Mouse (Mus musculus) hindbrain, embryonic 15.5 days (tissue): Measurements from ENCODE around the gene Gm20931. TPM values are rescaled to one million over a fixed set of nuclear protein-coding genes. Genes with fewer than 3 reads are reported as not detected.
"Not testable (repeated sequence)": the region's sequence is repeated elsewhere in the genome, so short reads cannot be mapped to it uniquely, and the experiment has no call there.

ENCODE experiments used
- ATAC-seq: fragments of 200-750 bp; cut with Nextera tagmentation; 2 replicates; pipeline ENCODE4 v1.8.0; 2017; ENCODE audit warnings: low read depth, moderate number of reproducible peaks, moderate TSS enrichment; ENCODE audit not compliant: low FRiP score
- H3K27ac ChIP-seq: fragments of 300-500 bp; sonication (generic); replicated peaks from 2 replicates; pipeline ENCODE4 v1.5.1; 2015; ENCODE audit warnings: mild to moderate bottlenecking, inconsistent platforms
- H3K27me3 ChIP-seq: fragments of 300-500 bp; sonication (generic); 2 replicates; pipeline ENCODE4 v1.6.1; 2015; ENCODE audit warnings: control low read depth, inconsistent platforms
- H3K36me3 ChIP-seq: fragments of 300-500 bp; sonication (generic); 2 replicates; pipeline ENCODE4 v1.6.1; 2015; ENCODE audit warnings: control low read depth, inconsistent platforms
- H3K4me1 ChIP-seq: fragments of 300-500 bp; sonication (generic); replicated peaks from 2 replicates; pipeline ENCODE4 v1.6.1; 2015; ENCODE audit warnings: control low read depth, inconsistent platforms
- H3K4me2 ChIP-seq: fragments of 300-500 bp; sonication (generic); 2 replicates; pipeline ENCODE4 v1.6.1; 2015; ENCODE audit warnings: moderate library complexity, mild to moderate bottlenecking, inconsistent platforms
- H3K4me3 ChIP-seq: fragments of 300-500 bp; sonication (generic); 2 replicates; pipeline ENCODE4 v1.5.1; 2015; ENCODE audit warnings: mild to moderate bottlenecking, inconsistent platforms
- H3K9ac ChIP-seq: fragments of 300-500 bp; sonication (generic); 2 replicates; pipeline ENCODE4 v1.6.1; 2015; ENCODE audit warnings: inconsistent platforms
- H3K9me3 ChIP-seq: fragments of 300-500 bp; sonication (generic); 2 replicates; pipeline ENCODE4 v1.6.1; 2016; ENCODE audit warnings: control low read depth, inconsistent platforms
- WGBS: fragments of 180-500 bp; shearing (Covaris S2); methylation state at CpG from one replicate; pipeline ENCODE4 v1.1.7; 2015; 5-methylcytosine and 5-hydroxymethylcytosine counted together
- polyA plus RNA-seq: library from polyadenylated mRNA; unstranded; fragments of >200 nt; fragmentation: Nextera tagmentation; extraction: Ambion mirVana; gene quantifications from 2 replicates; pipeline ENCODE4 v1.2.1, GENCODE M21; 2015

The Gm20931 gene
- polyA plus RNA-seq = not detected in 2 replicates

GRCm38 (mm10) chrY:55213420-55213819 is at the start of gene Gm20931:
TSS of gene Gm20931 (plus strand) at chrY:55213720.
- not testable (repeated sequence) for H3K4me3 ChIP-seq, H3K4me1 ChIP-seq, H3K27ac ChIP-seq, H3K27me3 ChIP-seq, H3K9ac ChIP-seq, H3K36me3 ChIP-seq, ATAC-seq, H3K4me2 ChIP-seq, H3K9me3 ChIP-seq
- WGBS = no CpG with 5 or more reads among the region's 6 CpGs
